Mouse (Mus musculus): ENCODE results near the gene Atp5s. TPM values are rescaled to one million over a fixed set of nuclear protein-coding genes. Genes with fewer than 3 reads are reported as not detected.

The Atp5s gene
- total and polyA plus RNA-seq, 3 experiments: 8.4 to 15.8 (median 11.4) TPM

- dilution Hi-C loops (cut with MboI; ENCODE audit: extremely low pct_ligation_motif_present, extremely low pct_unique_long_range_greater_than_20kb, low sequenced_read_pairs) (no loop called here), in situ Hi-C loops (cut with MboI; ENCODE audit: low pct_ligation_motif_present, low pct_unique_long_range_greater_than_20kb, low sequenced_read_pairs) (no loop called here)
- H3K9ac ChIP-seq (ENCODE audit: insufficient read depth, low read depth): 0 out of 2 replicates have a peak overlapping the region, but pooled peaks have one; percentile 45
- H3K27me3 ChIP-seq (replicated peaks): no peaks in the 10 kb centered on the region
- H3K9me3 ChIP-seq (replicated peaks; ENCODE audit: low read length): peaks cover 5% of the 10 kb centered on the region
- TF ChIP-seq ETS1 (conservative IDR thresholded peaks at IDR 0.05; ENCODE audit: low read depth, low read length) (no peak), SMC3 (IDR thresholded peaks at IDR 0.05; ENCODE audit: low read depth, low read length) (no peak), MAX (IDR thresholded peaks at IDR 0.05; ENCODE audit: low read length) (no peak), MEF2A (IDR thresholded peaks at IDR 0.05; ENCODE audit: borderline replicate concordance, low read depth, low read length) (no peak), TBP (conservative IDR thresholded peaks at IDR 0.05; ENCODE audit: low read depth, low read length) (no peak)
- peaks cover 5 to 18% of the 10 kb centered on the region in 2 experiments; a peak in 3 of 4 replicates for H3K4me1 ChIP-seq (ENCODE audit: control insufficient read depth in 1 of 2, insufficient read depth in 2 of 2)
- H3K79me2 ChIP-seq (replicated peaks; ENCODE audit: control insufficient read depth, extremely low read depth, insufficient read depth, poor library complexity, severe bottlenecking): no peaks in the 10 kb centered on the region; the same call in 1 of the 2 replicates
- H3K4me3 ChIP-seq (replicated peaks in 1 of 3; ENCODE audit: low read depth in 2 of 3, low read length in 2 of 3, poor library complexity in 1 of 3): peak overlapping the region in 1 of 3 experiments; percentile 82
- H3K4me2 ChIP-seq (ENCODE audit: insufficient read depth, low read depth, poor library complexity, severe bottlenecking): peak overlapping the region; percentile 85
- H3K36me3 ChIP-seq (replicated peaks in 1 of 2; ENCODE audit: control insufficient read depth in 1 of 2, insufficient read depth in 1 of 2, low read length in 1 of 2): peaks cover 11 to 29% of the 10 kb centered on the region in 2 experiments
- no peak for DNase-seq (ENCODE audit: extremely low read depth)
- no peak overlapping the region for H3K27ac ChIP-seq (ENCODE audit: insufficient read depth, low read depth)
Observed at GRCm38 (mm10) chr12:69723376-69723775, 1.4 kb upstream of the Atp5s start.

GRCm38 (mm10) chr12:69724018-69724710, 586 bp upstream of the Atp5s start:
- H3K9ac ChIP-seq (ENCODE audit: insufficient read depth, low read depth): peak overlapping the region; percentile 45
- no peaks in the 10 kb centered on the region; the same call in 1 of the 2 replicates for H3K79me2 ChIP-seq (replicated peaks; ENCODE audit: control insufficient read depth, extremely low read depth, insufficient read depth, poor library complexity, severe bottlenecking)
- H3K27me3 ChIP-seq (replicated peaks): no peaks in the 10 kb centered on the region
- peak overlapping the region; percentile 60 to 92 (median 82) for H3K4me3 ChIP-seq (replicated peaks in 1 of 3; ENCODE audit: low read depth in 2 of 3, low read length in 2 of 3, poor library complexity in 1 of 3)
- H3K36me3 ChIP-seq (replicated peaks in 1 of 2; ENCODE audit: control insufficient read depth in 1 of 2, insufficient read depth in 1 of 2, low read length in 1 of 2): peaks cover 8 to 30% of the 10 kb centered on the region in 2 experiments
- in situ Hi-C loops (cut with MboI; ENCODE audit: low pct_ligation_motif_present, low pct_unique_long_range_greater_than_20kb, low sequenced_read_pairs): no loop called here
- 0 out of 2 replicates have a peak, but pooled peaks have one; percentile 10 for TF ChIP-seq E2F4 (IDR thresholded peaks at IDR 0.05; ENCODE audit: insufficient replicate concordance, low read depth, low read length)
- TF ChIP-seq JUND (conservative IDR thresholded peaks at IDR 0.05; ENCODE audit: low read depth, low read length): no peak
- TF ChIP-seq ZNF384 (IDR thresholded peaks at IDR 0.05; ENCODE audit: low read depth, low read length): no peak
- TF ChIP-seq EP300 (IDR thresholded peaks at IDR 0.05; ENCODE audit: low read length): 0 out of 2 replicates have a peak, but pooled peaks have one; percentile 9
- no peak for DNase-seq (ENCODE audit: extremely low read depth)
- H3K9me3 ChIP-seq (replicated peaks; ENCODE audit: low read length): peaks cover 5% of the 10 kb centered on the region
- dilution Hi-C loops (cut with MboI; ENCODE audit: extremely low pct_ligation_motif_present, extremely low pct_unique_long_range_greater_than_20kb, low sequenced_read_pairs): no loop called here
- peak overlapping the region; percentile 85 for H3K4me2 ChIP-seq (ENCODE audit: insufficient read depth, low read depth, poor library complexity, severe bottlenecking)
- H3K27ac ChIP-seq (ENCODE audit: insufficient read depth, low read depth): no peak overlapping the region
- H3K4me1 ChIP-seq (ENCODE audit: control insufficient read depth in 1 of 2, insufficient read depth in 2 of 2): peaks cover 5 to 18% of the 10 kb centered on the region in 2 experiments; a peak in 3 of 4 replicates

GRCm38 (mm10) chr12:69729246-69729645, 4.5 kb downstream of the Atp5s start:
- no peaks in the 10 kb centered on the region for H3K9me3 ChIP-seq (replicated peaks; ENCODE audit: low read length)
- no peaks in the 10 kb centered on the region for H3K79me2 ChIP-seq (replicated peaks; ENCODE audit: control insufficient read depth, extremely low read depth, insufficient read depth, poor library complexity, severe bottlenecking)
- no peak for TF ChIP-seq USF1 (IDR thresholded peaks at IDR 0.05; ENCODE audit: low read depth, low read length)
- no peak for TF ChIP-seq MAFK (IDR thresholded peaks at IDR 0.05; ENCODE audit: insufficient replicate concordance, low read length)
- no peak for TF ChIP-seq TBP (conservative IDR thresholded peaks at IDR 0.05; ENCODE audit: low read depth, low read length)
- TF ChIP-seq PAX5 (IDR thresholded peaks at IDR 0.05; ENCODE audit: low read length): no peak
- TF ChIP-seq CHD2 (IDR thresholded peaks at IDR 0.05; ENCODE audit: low read length): no peak
- TF ChIP-seq NRF1 (IDR thresholded peaks at IDR 0.05; ENCODE audit: low read depth, low read length): no peak
- TF ChIP-seq IRF4 (IDR thresholded peaks at IDR 0.05; ENCODE audit: low read depth, low read length): no peak
- TF ChIP-seq POLR2A (IDR thresholded peaks at IDR 0.05; ENCODE audit: low read depth, low read length): no peak
- no peak for TF ChIP-seq RAD21 (IDR thresholded peaks at IDR 0.05; ENCODE audit: low read depth, low read length)
- TF ChIP-seq ZC3H11A (IDR thresholded peaks at IDR 0.05; ENCODE audit: low read depth, low read length): no peak
- no peak for TF ChIP-seq POLR2AphosphoS2 (IDR thresholded peaks at IDR 0.05; ENCODE audit: low read depth, low read length)
- TF ChIP-seq ZMIZ1 (IDR thresholded peaks at IDR 0.05; ENCODE audit: low read depth, low read length): no peak
- TF ChIP-seq RCOR1 (conservative IDR thresholded peaks at IDR 0.05; ENCODE audit: low read depth, low read length): no peak
- no peak for TF ChIP-seq EP300 (IDR thresholded peaks at IDR 0.05; ENCODE audit: low read length)
- no peak for TF ChIP-seq USF2 (conservative IDR thresholded peaks at IDR 0.05; ENCODE audit: low read depth, low read length)
- TF ChIP-seq KAT2A (IDR thresholded peaks at IDR 0.05; ENCODE audit: insufficient replicate concordance, low read length): no peak
- TF ChIP-seq ZNF384 (IDR thresholded peaks at IDR 0.05; ENCODE audit: low read depth, low read length): no peak
- in situ Hi-C loops (cut with MboI; ENCODE audit: low pct_ligation_motif_present, low pct_unique_long_range_greater_than_20kb, low sequenced_read_pairs): no loop called here
- no peak overlapping the region for H3K4me3 ChIP-seq (replicated peaks in 1 of 3; ENCODE audit: low read depth in 2 of 3, low read length in 2 of 3, poor library complexity in 1 of 3)
- no peak overlapping the region for H3K9ac ChIP-seq (ENCODE audit: insufficient read depth, low read depth)
- peaks cover 0 to 8% of the 10 kb centered on the region in 2 experiments; a peak in 2 of 4 replicates for H3K4me1 ChIP-seq (ENCODE audit: control insufficient read depth in 1 of 2, insufficient read depth in 2 of 2)
- no peak for DNase-seq (ENCODE audit: extremely low read depth)
- dilution Hi-C loops (cut with MboI; ENCODE audit: extremely low pct_ligation_motif_present, extremely low pct_unique_long_range_greater_than_20kb, low sequenced_read_pairs): no loop called here
- H3K27me3 ChIP-seq (replicated peaks): no peaks in the 10 kb centered on the region
- no peak overlapping the region for H3K4me2 ChIP-seq (ENCODE audit: insufficient read depth, low read depth, poor library complexity, severe bottlenecking)
- H3K27ac ChIP-seq (ENCODE audit: insufficient read depth, low read depth): no peak overlapping the region
- peaks cover 0 to 19% of the 10 kb centered on the region in 2 experiments for H3K36me3 ChIP-seq (replicated peaks in 1 of 2; ENCODE audit: control insufficient read depth in 1 of 2, insufficient read depth in 1 of 2, low read length in 1 of 2)
